Mouse (Mus musculus): ENCODE measurements around the gene Sectm1b. TPM values are rescaled to one million over a fixed set of nuclear protein-coding genes. Genes with fewer than 3 reads are reported as not detected.
"Not testable (repeated sequence)": the region's sequence is repeated elsewhere in the genome, so short reads cannot be mapped to it uniquely, and the experiment has no call there.

Sectm1b gene
- polyA plus RNA-seq, 1 experiment = not detected

DNA sequence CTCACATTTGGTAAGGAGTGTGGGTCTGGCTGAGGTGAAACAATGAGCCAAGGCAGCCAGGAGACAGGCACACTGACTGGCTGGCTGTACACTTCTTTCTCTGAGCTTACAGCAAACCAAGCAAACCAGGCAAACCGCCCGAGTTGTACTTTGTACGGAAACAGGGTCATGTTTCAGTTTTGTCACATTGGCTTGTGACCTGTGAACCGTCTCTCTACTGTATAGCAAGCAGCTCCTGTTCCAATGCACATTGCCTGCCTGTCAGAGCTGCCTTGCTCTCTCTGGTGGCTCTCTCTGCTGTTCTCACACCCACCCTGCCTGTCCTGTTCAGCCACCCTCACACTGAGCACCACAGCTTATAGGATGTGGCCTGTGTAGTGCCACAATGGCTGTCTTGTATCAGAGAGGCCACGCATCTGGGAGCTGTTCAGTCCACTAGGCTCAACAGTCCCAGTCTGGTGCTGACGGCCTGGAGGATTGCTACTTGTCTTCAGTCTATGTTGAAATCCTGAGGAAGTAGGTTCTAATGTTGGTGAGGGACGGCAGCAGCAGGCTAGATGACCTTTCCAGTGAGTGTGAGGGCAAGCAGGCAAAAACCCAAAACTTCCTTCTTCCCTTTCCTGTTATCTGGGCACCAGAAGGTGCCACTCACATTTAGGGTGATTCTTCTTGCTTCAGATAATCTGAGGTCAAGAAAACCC lies 6.7 kb downstream of the Sectm1b start:
- Histone ChIP-seq H3K4me1 (ENCODE audit: control insufficient read depth, insufficient read depth, insufficient read length, low read length) (peaks cover 7% of the 10 kb centered on the region), H3K4me3 (ENCODE audit: insufficient read depth, low read depth, low read length) (no peak overlapping the region), H3K27ac (replicated peaks; ENCODE audit: low read depth, low read length) (no peak overlapping the region)

DNA sequence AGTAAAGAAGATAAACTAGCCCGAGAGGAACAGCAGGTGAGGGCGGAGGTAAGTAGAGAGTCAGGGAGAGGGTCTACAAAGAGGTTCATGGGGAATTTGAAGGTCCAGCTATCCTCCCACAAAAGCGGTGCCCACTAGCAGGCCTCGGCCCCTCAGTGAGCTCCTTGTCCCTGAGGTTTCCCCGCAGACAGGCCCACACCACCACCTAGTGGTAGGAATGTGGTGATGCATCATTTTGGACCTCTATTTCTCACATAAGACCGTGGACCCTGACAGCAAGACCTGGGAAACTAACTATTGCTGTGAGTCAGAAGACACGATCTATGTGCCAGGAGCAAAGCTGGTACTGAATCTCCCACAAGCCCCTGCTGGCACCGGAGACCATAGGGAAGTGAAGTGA lies 9.8 kb downstream of the Sectm1b start:
- Histone ChIP-seq H3K4me1 (ENCODE audit: control insufficient read depth, insufficient read depth, insufficient read length, low read length) (peaks cover 4% of the 10 kb centered on the region), H3K4me3 (ENCODE audit: insufficient read depth, low read depth, low read length) (no peak overlapping the region), H3K27ac (replicated peaks; ENCODE audit: low read depth, low read length) (no peak overlapping the region)

DNA sequence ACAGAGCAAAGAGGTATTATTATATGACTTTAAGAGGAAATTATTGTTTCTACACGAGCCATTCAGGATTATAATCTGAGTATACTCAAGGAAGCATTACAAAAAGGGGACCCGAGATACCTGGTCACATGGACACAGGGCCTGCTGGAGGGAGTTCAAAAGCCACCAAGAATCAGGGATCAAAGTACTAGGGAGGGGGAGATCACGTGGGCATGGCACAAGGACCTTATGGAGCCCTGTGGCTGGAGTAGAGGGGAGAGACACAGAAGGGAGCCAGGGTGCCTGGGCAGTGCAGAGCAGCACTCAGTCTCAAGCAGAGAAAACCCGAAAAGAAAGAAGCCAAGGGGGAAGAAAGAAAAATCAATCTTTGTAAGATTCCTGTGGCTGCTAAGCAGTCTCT lies 11.0 kb downstream of the Sectm1b start:
- H3K4me3 ChIP-seq (ENCODE audit: insufficient read depth, low read depth, low read length) = no peak overlapping the region
- no peak overlapping the region for H3K27ac ChIP-seq (replicated peaks; ENCODE audit: low read depth, low read length)
- H3K4me1 ChIP-seq (ENCODE audit: control insufficient read depth, insufficient read depth, insufficient read length, low read length) = peaks cover 2% of the 10 kb centered on the region; the same call in 1 of the 2 replicates

DNA sequence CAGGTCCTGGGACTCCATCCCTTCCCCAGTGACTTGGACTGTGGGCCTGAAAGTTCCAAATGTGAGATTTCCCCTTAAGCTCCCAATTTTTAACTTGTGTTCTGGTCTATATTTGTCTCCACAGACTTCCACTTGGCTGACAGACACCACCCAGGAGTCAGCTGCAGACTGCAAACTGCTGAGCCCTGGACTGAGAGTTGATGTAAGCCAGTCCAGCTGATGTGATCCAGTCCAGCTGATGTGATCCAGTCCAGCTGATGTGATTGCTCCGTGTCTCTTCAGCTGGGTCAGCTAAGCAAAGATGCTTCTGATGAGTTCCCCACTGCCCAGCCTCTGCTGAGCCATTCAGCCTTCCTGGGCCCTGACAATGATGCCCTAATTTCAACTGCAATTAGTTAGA lies 11.6 kb downstream of the Sectm1b start:
- H3K27ac ChIP-seq (replicated peaks; ENCODE audit: low read depth, low read length) = no peak overlapping the region
- peaks cover 2% of the 10 kb centered on the region; the same call in 1 of the 2 replicates for H3K4me1 ChIP-seq (ENCODE audit: control insufficient read depth, insufficient read depth, insufficient read length, low read length)
- no peak overlapping the region for H3K4me3 ChIP-seq (ENCODE audit: insufficient read depth, low read depth, low read length)

DNA sequence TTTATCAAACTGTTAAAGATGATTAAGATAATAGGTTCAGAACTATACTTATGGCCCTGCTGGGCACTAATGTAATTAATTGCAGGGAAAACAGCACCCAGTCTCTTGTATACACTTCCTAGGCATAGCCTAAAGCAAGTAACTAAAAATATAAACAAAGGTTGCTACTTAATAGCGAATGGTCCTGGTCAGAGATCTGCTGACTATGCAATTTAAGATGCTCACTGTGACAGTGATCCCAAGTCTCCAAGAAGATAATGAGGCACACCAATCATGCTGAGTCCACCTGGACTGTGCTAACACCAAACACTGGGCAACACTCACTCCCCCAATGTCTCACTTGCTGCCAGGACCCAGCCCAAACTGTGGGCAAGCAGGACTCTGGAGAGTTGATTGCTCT lies 13.5 kb downstream of the Sectm1b start:
- Histone ChIP-seq H3K4me1 (ENCODE audit: control insufficient read depth, insufficient read depth, insufficient read length, low read length) (no peaks in the 10 kb centered on the region), H3K27ac (replicated peaks; ENCODE audit: low read depth, low read length) (no peak overlapping the region), H3K4me3 (ENCODE audit: insufficient read depth, low read depth, low read length) (no peak overlapping the region)

DNA sequence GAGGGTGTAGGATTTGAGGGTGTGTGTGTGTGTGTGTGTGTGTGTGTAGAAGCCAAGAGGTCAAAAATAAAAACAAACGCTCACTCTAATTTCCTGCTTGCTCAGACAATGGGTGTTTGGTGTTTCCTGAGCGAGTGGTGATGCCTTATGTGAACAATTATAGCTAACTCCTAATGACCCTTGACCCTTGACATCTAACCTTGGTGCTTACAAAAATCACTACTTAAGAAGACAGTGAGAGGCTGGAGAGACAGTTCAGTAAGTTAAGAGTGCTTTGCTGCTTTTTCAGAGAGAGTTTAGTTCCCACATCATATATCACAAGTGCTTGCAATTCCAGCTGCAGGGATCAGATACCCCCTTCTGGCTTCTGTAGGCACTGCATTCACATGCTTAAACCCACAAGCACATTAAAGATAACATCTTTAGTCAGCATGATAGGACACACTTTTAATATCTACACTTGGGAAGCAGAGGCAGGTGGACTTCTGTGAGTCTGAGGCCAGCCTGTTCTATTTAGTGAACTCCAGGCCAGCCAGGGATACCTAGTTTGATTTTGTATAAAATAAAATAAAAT lies 15.5 kb downstream of the Sectm1b start:
- Histone ChIP-seq H3K27ac (replicated peaks; ENCODE audit: low read depth, low read length) (no peak overlapping the region), H3K4me1 (ENCODE audit: control insufficient read depth, insufficient read depth, insufficient read length, low read length) (no peaks in the 10 kb centered on the region), H3K4me3 (ENCODE audit: insufficient read depth, low read depth, low read length) (no peak overlapping the region)

DNA sequence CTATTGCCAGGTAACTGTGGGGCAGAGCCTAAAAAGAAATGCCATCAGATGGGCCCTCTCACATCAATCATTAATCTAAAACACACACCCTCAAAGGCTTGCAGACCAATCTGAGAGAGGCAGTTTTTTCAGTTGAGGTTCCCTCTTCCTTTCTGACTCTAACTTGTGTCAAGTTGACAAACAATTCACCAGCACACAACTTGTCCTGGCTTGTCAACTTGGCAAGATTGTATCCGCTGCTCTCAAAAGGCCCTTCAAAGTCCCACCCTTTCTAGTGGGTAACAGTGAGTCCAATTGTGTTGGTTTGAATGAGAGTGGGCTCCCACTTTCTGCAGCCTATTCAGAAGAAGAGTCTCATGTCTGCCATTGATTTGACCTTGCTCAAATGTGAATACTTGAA lies 18.1 kb downstream of the Sectm1b start:
- H3K4me1 ChIP-seq (ENCODE audit: control insufficient read depth, insufficient read depth, insufficient read length, low read length) = no peaks in the 10 kb centered on the region
- no peak overlapping the region for H3K4me3 ChIP-seq (ENCODE audit: insufficient read depth, low read depth, low read length)
- no peak overlapping the region for H3K27ac ChIP-seq (replicated peaks; ENCODE audit: low read depth, low read length)

DNA sequence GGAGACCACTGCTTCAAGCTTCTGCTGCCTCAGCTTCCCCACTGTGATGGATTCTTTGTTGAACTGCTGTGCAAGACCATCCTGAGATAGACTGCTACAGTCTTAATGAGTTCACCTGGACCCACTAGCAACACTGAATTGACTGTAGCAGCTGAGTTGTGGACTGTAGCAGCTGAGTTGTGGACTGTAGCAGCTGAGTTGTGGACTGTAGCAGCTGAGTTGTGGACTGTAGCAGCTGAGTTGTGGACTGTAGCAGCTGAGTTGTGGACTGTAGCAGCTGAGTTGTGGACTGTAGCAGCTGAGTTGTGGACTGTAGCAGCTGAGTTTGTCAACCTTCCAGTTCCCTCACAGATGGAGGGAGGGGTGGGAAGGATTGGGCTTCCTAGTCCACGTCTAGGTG lies 20.3 kb downstream of the Sectm1b start:
- not testable (repeated sequence) for H3K4me3 ChIP-seq (ENCODE audit: insufficient read depth, low read depth, low read length); H3K4me1 ChIP-seq (ENCODE audit: control insufficient read depth, insufficient read depth, insufficient read length, low read length); H3K27ac ChIP-seq (replicated peaks; ENCODE audit: low read depth, low read length)

DNA sequence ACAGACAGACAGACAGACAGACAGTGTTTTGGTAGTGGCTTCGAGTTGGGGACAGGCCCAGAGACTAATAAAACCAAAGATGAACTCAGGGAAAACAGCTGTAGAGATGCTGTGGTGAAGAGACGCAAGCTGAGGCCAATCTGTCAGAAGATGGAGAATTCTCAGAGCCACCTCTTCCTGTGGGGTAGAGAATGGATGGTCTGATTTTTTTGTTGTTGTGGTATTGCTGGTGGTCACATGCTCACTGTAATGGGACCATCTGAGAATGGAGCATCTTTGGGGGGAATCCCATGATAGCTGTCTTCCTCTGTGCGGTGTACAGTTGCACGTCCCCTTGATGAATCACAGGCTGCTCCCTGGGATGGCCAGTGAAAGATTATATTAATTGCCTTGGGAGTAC lies 20.9 kb downstream of the Sectm1b start:
- Histone ChIP-seq H3K4me3 (ENCODE audit: insufficient read depth, low read depth, low read length) (no peak overlapping the region), H3K4me1 (ENCODE audit: control insufficient read depth, insufficient read depth, insufficient read length, low read length) (no peaks in the 10 kb centered on the region)

DNA sequence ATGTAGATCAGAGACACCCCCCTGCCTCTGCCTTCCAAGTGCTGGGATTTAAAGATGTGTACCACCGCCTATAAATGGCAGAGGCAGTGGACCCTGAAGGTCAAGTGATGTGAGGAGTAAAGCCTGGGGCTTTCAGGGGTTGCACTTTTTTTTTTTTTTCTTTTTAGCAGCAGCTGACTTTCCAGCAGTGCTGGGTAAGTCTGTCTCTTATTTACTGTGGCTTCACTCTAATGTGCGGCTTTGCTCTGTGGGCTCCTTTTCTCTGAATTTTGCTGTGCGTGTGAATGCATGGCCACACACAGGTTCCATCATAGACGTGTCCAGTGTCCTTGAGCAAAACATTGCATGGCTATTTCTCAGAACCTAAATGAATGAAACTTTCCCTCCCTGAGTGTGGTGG lies 21.7 kb downstream of the Sectm1b start:
- Histone ChIP-seq H3K4me3 (ENCODE audit: insufficient read depth, low read depth, low read length) (no peak overlapping the region), H3K4me1 (ENCODE audit: control insufficient read depth, insufficient read depth, insufficient read length, low read length) (no peaks in the 10 kb centered on the region), H3K27ac (replicated peaks; ENCODE audit: low read depth, low read length) (no peak overlapping the region)

More for the DNA sequence above, 20.9 kb downstream of the Sectm1b start:
- no peak overlapping the region for H3K27ac ChIP-seq (replicated peaks; ENCODE audit: low read depth, low read length)

DNA sequence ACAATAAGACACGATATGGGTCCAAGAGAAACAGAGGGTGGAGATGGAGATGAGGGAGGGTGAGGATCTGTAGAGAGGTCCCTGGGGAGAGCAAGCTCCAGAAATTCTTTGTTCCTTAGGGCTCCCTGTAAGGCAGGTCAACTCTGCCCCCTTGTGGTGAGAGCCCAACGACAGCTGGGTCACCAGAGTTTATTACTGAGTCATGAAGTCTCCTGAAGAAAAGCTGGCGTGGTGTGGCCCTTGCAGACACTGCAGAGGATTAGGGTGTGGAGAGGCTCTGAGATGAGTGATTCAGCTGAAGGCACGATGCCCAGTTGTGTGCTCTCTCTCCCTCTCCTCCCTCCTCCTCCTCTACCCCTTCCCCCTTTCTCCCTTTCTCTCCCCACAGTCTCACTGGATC lies 22.2 kb downstream of the Sectm1b start:
- Histone ChIP-seq H3K4me1 (ENCODE audit: control insufficient read depth, insufficient read depth, insufficient read length, low read length) (no peaks in the 10 kb centered on the region), H3K4me3 (ENCODE audit: insufficient read depth, low read depth, low read length) (no peak overlapping the region), H3K27ac (replicated peaks; ENCODE audit: low read depth, low read length) (no peak overlapping the region)

DNA sequence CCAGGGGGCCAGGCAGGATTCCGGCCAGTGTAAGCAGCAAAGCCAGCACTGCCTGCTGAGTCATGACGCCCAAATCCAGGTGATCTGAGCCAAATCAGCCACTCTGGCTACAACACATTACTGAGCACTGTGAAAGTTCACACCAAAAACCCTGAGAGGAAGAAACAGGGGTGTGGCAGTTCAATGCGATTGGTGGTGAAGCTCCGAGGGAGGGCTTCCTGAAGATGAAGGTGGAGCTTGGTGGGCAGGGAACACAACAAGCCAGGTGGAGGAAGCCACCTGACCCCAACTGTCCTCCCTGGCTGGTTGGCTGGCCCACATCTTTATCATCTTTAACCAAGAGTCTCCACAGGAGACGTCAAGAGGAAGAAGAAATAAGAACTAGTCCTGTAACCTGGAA lies 24.1 kb downstream of the Sectm1b start, which contains the start of gene Cd7:
Gene Cd7, minus strand, starts transcription at position 117 of the 400 bp plus-strand sequence.
- Histone ChIP-seq H3K4me1 (ENCODE audit: control insufficient read depth, insufficient read depth, insufficient read length, low read length) (no peaks in the 10 kb centered on the region), H3K4me3 (ENCODE audit: insufficient read depth, low read depth, low read length) (no peak within 1 kb of the TSS), H3K27ac (replicated peaks; ENCODE audit: low read depth, low read length) (no peak within 1 kb of the TSS)

DNA sequence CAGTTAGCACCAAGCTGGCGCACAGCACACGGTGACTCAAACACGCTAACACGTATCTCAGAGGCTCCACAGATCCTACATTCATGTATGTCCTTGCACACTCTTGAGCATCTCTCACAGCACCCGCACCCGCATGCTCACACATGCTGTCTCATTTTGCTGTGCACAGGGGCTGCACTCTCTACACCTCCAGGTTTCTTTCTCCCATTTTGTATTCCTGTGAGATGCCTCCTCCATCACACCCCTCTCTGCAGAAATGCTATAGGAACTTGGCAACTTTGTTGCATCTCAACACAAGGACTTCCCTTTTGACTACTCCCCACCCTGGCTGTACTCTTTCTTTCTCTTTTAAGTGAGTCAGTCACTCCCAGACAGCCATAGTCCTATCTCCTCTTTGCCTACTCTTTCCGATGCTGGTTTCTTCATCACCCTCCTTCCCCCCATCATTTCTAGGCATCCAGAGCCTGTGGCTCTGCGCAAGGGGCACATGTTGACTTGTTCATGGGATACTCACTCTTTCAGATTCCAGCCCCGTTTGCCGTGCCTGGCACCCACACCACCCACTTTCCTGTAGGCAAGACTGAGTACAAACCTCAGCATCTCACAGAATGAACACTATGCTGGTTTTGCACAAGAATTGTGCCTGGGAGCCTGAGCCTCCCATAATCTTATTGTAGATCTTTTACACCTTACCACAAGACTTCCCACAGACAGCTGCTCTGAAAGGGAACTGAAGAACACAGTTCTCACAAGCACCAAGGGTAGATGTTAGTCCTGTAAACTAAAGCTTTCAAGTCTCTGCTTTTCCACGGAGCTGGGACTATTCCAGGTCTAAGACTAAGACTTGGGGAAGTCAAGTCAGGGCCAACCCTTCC lies 24.8 kb downstream of the Sectm1b start:
- Histone ChIP-seq H3K4me1 (ENCODE audit: control insufficient read depth, insufficient read depth, insufficient read length, low read length) (no peaks in the 10 kb centered on the region), H3K27ac (replicated peaks; ENCODE audit: low read depth, low read length) (no peak overlapping the region), H3K4me3 (ENCODE audit: insufficient read depth, low read depth, low read length) (no peak overlapping the region)

DNA sequence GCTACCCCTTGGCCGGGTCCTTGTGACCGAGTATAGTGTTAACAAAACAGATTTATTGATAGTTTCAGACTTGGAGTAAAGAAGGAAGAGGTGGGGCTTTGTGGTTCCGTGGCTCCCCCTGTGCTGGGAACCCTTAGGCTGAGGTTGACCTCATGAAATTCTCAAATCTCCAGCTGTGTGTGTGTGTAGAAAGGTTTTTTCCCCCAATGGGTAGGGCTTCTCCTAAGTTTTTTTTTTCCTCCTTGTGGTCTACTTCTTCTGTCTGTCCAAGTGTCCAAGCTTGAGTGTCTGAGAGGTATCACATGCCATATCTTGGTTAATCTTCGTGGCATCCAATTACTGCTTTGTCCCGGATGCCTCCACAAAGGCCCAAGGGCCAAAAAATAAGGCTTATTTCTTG lies 30.3 kb downstream of the Sectm1b start:
- no peaks in the 10 kb centered on the region for H3K4me1 ChIP-seq (ENCODE audit: control insufficient read depth, insufficient read depth, insufficient read length, low read length)

DNA sequence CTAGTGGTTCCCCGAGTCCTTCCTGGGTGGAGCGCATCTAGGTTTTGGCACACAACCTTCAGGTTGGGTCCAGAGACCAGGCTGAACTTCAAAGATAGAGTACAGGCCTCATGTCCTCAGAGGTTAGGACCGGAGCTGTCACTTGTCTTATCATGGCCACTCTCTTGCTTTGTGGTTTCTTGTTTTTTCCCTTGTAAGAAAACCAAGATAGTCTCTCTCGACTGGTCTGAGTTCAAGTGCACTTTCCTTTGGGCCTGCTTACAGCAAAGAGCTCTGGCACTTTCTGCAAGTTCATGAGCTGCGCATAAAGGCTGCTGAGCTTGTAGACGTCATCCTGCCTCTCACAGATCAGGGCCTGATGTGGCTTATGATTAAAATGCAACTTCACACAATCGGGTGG lies 36.1 kb downstream of the Sectm1b start:
- Histone ChIP-seq H3K4me1 (ENCODE audit: control insufficient read depth, insufficient read depth, insufficient read length, low read length) (no peaks in the 10 kb centered on the region), H3K4me3 (ENCODE audit: insufficient read depth, low read depth, low read length) (no peak overlapping the region), H3K27ac (replicated peaks; ENCODE audit: low read depth, low read length) (no peak overlapping the region)

More for the DNA sequence above, 30.3 kb downstream of the Sectm1b start:
- no peak overlapping the region for H3K27ac ChIP-seq (replicated peaks; ENCODE audit: low read depth, low read length)
- H3K4me3 ChIP-seq (ENCODE audit: insufficient read depth, low read depth, low read length) = no peak overlapping the region
